Mouse (Mus musculus): ENCODE data around the gene Il17rc.

Gene Il17rc

DNA sequence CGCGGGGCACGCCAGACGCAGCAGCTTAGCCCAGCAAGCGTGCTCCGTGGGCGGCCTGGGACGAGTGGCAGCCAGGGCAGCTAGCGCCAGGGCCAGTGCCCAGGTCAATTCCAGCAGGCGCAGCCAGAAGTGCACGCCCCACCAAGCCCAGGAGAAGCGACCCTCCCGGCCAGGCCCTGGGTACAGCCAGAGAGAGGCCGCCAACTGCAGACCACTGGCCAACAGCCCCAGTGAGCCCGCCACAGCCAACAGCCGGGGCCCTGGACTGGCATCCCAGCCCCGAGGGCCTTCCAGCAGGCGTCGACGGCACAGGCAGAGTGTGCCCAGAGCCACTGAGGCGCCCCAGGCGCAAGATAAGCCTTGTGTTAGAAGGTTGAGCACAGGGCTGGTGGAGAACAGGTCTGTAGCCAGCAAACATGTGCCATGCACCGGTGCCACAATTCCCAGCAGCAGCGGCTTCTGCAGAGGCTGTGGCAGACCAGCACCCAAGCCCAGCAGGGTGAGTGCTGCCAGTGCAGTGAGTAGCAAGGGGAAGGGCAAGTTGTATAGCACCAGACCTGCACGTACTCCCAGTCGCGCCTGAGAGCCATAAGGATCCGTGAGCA, 23.9 kb downstream of the Il17rc start:
- DNase-seq (ENCODE audit: low spot score in 2 of 2) = peak in 1 of 2 experiments; percentile 34

DNA sequence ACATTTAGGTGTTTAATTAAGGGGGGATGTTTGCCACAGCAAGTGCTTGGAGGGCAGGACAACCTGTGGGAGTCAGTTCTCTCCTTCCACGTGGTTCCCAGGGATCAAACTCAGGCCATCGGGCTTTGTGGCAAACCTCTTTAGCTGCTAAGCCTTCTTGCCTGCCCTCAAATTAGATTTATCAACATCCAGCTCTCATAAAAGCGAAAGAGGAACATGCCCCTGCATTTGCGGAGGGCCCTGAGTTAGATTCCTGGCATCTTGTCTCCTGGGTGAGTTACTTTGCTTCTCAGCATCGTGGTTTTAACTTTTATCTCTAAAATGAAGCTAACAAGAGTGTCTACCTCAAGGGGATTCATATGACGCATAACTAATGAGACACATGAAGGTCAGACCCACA, 28.1 kb downstream of the Il17rc start:
- no peak for DNase-seq (ENCODE audit: low spot score in 2 of 2)

DNA sequence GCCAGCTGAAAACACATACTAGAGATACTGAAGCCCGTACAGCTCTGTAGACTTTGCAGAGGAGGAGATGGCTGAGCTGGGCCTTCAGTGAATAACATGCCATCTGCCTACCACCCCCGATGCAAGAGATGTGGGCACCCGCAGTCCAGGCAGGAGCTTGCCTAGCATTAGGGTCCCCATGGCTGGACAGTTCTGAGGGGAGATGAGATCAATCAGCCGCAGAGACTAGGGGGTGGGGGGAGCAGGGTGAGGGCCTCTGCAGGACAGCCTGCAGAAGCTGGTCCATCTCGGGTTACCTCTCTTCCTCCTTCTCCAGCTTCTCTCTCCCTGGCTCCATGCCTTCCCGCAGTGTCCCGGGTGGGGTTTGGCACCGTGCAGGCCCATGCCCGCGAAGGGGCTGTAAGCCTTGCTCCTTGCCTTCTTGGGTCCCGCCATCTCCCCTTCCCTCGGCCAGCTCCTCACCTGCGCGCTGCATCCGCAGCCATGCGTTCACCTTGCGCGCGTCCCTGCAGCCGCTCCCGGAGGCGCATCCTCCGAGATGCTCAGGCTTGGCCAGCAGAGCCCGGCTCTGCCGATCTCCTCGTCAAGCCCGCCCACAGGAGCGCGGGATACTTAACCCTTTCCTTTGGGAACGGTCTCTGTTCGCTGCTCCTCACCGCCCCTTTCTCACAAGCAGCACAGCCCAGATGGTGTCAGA, 30.3 kb downstream of the Il17rc start, which contains the start of gene Prrt3:
Prrt3 (minus strand) TSS at position 544 of the 697 bp plus-strand sequence.
- peak in 1 of 2 experiments; percentile 65 for DNase-seq (ENCODE audit: low spot score in 2 of 2)

DNA sequence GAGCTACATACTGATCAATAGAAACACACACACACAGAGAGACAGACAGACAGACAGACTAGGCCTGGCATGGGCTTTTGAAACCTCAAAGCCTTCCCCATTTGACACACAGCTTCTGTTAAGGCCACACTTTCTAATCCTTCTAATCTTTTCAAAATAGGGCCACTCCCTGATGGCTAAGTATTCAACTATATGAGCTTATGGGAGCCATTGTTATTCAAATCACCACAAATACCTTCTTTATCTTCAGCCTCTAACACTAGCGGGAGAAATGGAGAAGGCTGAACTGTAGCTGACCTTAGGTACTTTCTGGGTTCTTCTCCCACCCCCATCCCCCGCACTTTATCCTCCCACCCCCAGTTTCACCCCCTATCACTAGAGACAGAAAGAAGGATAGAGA, 31.6 kb downstream of the Il17rc start:
- DNase-seq (ENCODE audit: low spot score in 2 of 2) = no peak

DNA sequence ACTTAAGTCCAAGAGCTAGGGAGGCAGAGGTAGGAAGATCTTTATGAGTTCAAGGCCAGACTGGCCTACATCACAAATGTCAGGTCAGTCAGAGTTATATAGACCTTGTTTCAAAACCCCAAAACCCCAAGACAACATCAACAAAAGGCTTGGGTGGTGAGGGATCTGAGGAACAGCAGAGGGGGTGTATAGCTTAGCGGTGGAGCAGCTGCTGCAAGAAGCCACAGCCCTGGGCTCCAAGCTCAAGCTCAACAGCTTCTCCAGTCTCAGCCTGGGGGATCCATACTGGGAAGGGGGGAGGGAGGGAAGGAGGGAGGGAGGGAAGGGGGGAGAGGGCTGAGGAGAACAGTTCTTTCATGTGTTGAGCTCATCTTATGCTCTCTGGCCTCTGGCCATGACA, 34.5 kb downstream of the Il17rc start:
- DNase-seq (ENCODE audit: low spot score in 2 of 2) = no peak

DNA sequence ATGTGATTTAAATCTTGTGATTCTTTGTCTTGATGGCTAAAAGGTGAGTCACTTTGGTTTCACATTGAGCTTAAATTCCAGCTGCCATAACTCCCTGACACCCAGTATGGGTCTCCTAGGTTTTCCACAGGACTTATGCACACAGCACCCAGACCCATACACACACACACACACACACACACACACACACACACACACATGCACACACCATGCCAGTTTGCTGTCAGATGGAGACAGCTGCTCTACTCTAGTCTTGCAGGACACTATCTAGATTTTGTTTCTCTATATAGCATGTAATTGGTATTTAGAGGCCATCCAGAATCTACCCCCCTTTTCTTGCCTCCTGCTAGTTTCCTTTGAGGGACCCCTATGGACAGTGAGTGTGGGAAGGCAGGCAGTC, 35.9 kb downstream of the Il17rc start:
- DNase-seq (ENCODE audit: low spot score in 2 of 2) = no peak

DNA sequence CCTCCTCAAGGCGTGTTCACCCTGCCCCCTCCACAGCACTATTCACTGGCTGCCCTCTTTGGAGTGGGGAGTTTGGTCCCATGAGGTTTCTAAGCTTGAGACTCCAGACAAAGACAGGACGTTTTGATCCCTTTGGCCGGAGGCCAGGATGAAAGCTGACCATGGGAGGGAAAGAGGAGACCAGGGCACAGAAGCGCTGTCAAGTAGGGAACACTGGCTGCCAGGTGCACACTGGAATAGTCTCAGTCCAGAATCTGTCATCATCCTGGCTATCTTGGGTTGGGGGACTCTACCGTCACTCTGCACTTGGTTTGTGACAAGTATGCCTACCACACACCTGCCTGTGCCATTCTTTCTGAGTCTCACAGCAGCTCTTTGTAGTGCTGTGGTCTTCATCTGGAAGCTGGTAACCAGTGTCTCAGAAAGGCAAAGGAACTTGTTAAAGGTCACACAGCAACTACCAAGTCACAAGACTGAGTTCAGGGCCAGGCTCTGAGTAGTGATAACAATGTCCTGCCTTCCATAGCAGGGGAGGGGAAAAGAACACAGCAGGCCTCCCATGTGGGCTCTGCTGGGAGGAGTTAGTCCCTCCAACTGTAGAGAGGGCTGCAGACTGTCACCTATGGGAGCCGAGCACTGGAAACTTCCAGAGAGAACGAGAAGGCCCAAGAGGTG, 37.2 kb downstream of the Il17rc start:
- DNase-seq (ENCODE audit: low spot score in 2 of 2) = peak in 1 of 2 experiments; percentile 30

DNA sequence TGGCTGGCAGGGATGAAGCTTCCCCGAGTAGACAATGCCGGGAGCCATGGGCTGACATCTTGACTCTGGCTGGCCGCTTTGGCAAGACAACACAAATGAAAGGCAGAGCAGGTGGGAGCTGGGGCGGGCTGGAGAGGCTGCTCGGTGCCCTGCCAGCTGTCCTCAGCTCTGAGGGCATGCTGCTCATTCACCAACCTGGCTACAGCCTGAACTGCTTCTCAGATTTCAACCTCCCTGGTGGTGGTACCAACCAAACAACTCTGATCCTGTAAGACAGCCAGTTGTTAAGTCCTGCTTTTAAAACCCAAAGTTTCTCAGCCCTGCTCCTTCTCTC, 37.7 kb downstream of the Il17rc start:
- DNase-seq (ENCODE audit: low spot score in 2 of 2) = peak in 1 of 2 experiments; percentile 49

DNA sequence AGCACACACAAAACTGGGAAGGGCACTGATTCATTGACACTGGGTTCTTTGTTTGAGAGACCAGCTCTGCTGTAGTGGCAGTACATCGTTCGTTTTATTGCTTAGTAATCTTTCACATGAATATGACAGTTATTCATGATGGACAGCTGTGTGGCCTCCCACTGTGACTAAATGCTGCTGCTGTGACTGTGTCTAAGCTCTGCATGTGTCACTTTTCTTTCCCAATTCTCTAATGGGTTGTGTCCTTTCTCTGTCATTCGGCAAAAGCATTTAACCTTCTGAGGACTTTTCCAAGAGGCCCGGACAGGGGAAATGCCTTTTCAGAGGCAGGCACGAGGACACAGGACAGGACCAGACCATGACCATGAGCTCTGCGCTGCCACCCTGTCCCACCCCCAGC, 42.7 kb downstream of the Il17rc start:
- DNase-seq (ENCODE audit: low spot score in 2 of 2) = no peak

DNA sequence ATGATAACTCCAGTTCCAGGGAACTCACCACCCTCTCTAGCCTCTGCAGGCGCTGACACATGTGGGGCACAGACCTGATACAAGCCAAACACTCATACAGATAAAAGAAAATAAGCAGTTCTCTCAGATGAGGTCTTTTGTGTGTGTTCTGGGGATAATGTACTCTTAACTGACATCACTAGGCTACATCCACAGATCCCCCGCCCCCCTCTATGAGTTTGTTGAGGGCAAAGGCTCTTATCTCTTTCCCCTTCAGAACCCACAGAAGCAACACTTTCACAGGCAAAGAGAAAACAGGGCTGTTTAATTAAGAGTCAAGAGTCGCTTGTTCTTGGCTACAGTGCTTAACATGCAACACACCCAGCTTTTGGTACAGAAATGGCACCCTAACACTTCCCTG, 43.4 kb downstream of the Il17rc start:
- no peak for DNase-seq (ENCODE audit: low spot score in 2 of 2)

DNA sequence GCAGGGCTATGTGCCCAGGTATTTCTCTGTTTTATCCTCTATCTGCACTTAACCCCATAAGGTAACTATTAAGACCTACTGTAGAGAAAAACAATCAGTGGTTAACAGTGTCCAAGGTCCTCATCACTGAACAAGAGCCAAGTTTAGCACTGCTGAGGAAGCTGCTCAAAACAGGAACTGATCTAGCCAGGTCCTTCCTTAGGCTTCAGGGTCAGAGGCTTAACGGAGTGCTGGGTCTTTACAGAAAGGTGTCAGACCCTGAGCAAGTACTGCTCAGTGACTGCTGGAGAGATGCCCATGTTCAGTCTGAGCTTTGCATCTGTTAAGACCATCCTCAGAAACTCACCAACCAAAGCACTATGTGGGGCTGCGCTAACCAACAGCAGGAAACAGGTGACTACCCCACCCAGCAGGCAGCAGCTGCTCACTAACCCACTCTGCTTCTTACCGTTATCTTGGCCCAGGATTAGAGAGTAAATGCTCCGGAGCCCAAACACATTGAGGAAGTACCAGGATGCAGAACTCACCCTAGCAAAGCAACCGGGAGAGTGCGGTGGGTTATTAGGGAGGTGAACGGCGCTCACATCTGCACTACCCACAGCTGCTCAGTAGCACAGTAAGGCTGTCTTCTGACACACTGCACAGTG, 46.3 kb downstream of the Il17rc start:
- no peak for DNase-seq (ENCODE audit: low spot score in 2 of 2)

DNA sequence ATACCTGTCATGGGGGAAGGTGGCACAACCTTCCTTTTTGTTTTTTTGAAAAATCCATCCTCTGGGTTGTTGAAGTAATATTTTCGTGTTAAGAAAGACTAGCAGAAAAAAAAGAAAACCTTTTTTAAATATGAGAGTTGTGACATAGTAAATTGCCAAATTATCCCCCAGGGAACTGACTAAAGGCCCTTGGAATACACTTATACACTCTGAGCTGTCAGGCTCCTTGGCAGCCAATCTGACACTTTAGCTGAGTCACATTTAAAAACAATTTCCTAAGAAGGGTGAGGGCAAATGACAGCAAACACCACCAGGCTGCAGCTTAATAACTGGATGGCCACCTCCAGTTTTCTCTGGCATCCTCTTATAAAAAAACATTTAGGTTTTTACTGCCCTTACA, 51.1 kb downstream of the Il17rc start:
- no peak for DNase-seq (ENCODE audit: low spot score in 2 of 2)

DNA sequence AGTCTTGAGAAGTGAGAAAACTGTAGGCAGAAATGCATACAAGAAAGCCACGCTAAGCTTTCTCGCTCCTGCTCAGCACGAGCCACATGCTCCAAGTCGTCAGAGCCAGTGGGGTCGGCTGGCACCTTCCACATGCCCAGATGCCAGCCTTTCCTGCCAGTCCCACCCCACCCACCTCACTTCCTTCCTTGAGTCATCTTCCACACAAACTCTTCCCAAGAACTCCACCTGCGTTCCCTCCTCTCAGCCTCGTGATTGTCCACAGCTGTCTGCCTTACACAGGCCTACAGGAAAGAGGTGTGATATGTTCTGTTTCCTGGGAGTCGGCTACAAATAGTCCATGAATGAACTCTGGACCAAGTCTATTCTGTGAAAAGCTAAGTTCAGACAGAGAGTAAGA, 52.2 kb downstream of the Il17rc start:
- no peak for DNase-seq (ENCODE audit: low spot score in 2 of 2)

DNA sequence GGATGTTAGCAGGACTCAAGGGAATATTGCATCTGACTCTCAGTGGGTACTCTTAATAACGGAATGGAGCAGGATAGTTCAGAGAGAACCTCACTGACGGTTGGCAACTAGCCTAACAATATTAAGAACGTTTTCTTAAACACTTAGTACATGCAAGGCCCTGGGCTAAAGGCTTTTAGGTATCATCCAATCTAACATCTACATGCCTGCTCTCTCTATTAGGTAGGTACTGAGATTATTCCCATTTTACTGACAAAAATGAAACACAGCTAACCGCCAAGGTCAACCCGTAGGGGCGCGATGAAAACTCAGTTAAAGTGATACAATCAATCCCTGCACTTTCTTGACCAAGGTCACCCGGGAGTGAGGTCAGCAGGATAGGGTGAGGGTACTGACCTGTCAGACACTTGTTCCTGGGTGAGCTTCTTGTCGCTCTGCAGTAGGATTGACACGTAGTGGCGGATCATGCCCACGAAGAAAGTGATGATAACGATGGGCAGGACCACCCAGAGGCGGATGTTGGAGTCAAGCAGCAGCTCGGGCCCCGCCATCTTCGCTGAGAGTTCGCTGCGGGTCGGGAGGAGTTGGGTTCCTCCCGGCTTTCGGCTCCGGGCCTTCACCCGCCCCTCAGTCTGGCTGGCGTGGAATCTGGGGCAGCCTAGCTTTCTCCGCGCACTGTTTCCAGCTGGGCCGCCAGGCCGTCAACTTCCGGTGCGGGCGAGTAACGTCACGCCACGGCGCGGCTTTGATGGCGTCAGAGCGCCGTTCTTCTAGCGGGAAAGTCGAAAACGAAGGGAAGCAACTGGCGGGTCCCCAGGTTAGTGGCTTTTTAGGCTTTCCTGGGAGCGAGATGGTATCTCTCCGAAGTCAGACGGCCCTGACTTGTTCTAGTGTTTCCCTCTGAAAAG, 60.0 kb downstream of the Il17rc start, which contains the start of the genes Emc3 and Fancd2:
Emc3 (minus strand) TSS at position 721 of the 908 bp plus-strand sequence.
Fancd2 (plus strand) TSS at position 751 of the 908 bp plus-strand sequence.
- peak; percentile 97 to 98 for DNase-seq (ENCODE audit: low spot score in 2 of 2)

DNA sequence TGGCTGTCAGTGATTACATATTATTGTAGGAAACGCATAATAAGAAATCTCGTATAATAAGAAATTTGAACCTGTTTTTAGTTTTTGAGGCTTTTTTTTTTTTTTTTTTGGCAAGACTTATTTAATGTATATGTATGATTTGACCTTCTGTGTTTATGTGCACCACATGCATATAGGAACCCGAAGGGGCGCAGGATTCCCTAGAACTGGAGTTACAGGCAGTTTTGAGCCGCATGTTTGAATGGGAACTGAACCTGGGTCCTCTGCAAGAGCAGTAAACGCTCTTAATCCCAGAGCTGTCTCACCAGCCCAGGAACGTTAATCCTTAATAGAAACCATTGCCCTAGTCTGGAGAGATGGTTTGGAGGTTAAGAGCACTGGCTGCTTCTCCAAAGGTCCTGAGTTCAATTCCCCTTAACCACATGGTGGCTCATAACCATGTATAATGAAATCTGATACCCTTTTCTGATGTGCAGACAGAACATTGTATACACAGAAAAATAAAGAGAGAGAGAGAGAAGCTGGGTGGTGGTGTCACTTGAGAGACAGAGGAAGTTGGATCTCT, 60.7 kb downstream of the Il17rc start:
- no peak for DNase-seq (ENCODE audit: low spot score in 2 of 2)

Measured in cerebellum, postnatal 4 days (tissue).